In the genomic region with DNA sequence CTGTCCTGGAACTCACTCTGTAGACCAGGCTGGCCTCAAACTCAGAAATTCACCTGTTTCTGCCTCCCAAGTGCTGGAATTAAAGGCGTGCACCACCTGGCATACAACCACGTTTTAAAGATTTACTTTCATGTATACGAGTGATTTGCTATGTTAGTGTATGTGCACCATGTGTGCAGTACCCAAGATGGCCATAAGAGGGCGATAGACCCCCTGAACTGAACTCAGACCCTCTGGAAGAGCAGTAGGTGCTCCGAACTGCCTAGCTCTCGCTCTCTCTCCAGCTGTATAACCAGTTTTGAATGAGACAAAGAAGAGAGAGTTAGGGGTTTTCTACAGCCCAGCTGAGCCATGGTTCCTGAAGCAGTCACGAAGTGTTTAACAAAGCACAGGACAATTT, we compare ENCODE assay signal across 21 mouse cellular contexts.
DNase-seq lines count a peak whose midpoint lies in the region; ATAC-seq and TF ChIP-seq lines count a peak whose summit lies in the region.
"Had no signal": no experiment of that assay in that cellular context is flagged by ENCODE, and none has a peak within 500 bp of the region (broad histone marks: within the 10 kb centered on the region; RNA-seq: fewer than 3 reads in every experiment).

No protein-coding gene starts in this region.

- TF ChIP-seq EP300 in heart, adult 2 months (IDR thresholded peaks at IDR 0.05; ENCODE audit: insufficient read depth, low read depth, low read length), result no peak
- TF ChIP-seq EP300 in liver, postnatal 0 days (IDR thresholded peaks at IDR 0.05; ENCODE audit: low read depth), result no peak

- no peaks in the 10 kb centered on the region for H3K79me2 ChIP-seq in heart, adult 2 months (replicated peaks; ENCODE audit: control insufficient read depth, insufficient read depth, low read length)

- H3K27ac ChIP-seq in heart, adult 2 months, result no peak overlapping the region
- H3K27ac ChIP-seq in heart, embryonic 12.5 days (ENCODE audit: poor library complexity, severe bottlenecking), result no peak overlapping the region
- H3K27ac ChIP-seq in liver, postnatal 0 days (ENCODE audit: low read depth), result no peak overlapping the region
- H3K27ac ChIP-seq: heart, embryonic 13.5 days; liver, embryonic 15.5 days; midbrain, embryonic 10.5 days; neural tube, embryonic 13.5 days had no signal

- H3K36me3 ChIP-seq in heart, adult 2 months (ENCODE audit: control insufficient read depth, insufficient read depth, low read length), result no peaks in the 10 kb centered on the region
- no peaks in the 10 kb centered on the region for H3K36me3 ChIP-seq in heart, embryonic 12.5 days
- H3K36me3 ChIP-seq in liver, postnatal 0 days (replicated peaks; ENCODE audit: insufficient read depth, low read length), result no peaks in the 10 kb centered on the region
- H3K36me3 ChIP-seq in E14TG2a.4 (ENCODE audit: insufficient read depth, low read length), result no peaks in the 10 kb centered on the region
- H3K36me3 ChIP-seq: heart, embryonic 13.5 days; liver, embryonic 15.5 days; midbrain, embryonic 10.5 days; neural tube, embryonic 13.5 days had no signal

- peaks cover 7% of the 10 kb centered on the region; the same call in 1 of the 2 replicates for H3K9me3 ChIP-seq in heart, embryonic 12.5 days (replicated peaks)
- H3K9me3 ChIP-seq in liver, postnatal 0 days (ENCODE audit: low read length), result 0 out of 2 replicates have a peak, but pooled peaks cover 3% of the 10 kb centered on the region
- no peaks in the 10 kb centered on the region for H3K9me3 ChIP-seq in E14TG2a.4 (ENCODE audit: low read length)
- H3K9me3 ChIP-seq: liver, embryonic 15.5 days had no signal

- no peak for TF ChIP-seq POLR2A in heart, adult 2 months (IDR thresholded peaks at IDR 0.05; ENCODE audit: insufficient read depth, low read depth, low read length)

- 71% methylated on average over 7 of the region's 7 CpGs for WGBS in heart, adult 2 months
- 79% methylated on average over 7 of the region's 7 CpGs for WGBS in heart, embryonic 12.5 days
- 77% methylated on average over 7 of the region's 7 CpGs for WGBS in liver, postnatal 0 days (ENCODE audit: insufficient replicate concordance)

- intact Hi-C loops in heart, adult 2 months (cut with DNase I), result no loop called here

- no peak overlapping the region for H3K4me3 ChIP-seq in heart, adult 2 months
- no peak overlapping the region for H3K4me3 ChIP-seq in heart, embryonic 12.5 days
- H3K4me3 ChIP-seq in liver, postnatal 0 days (ENCODE audit: low read depth, low read length), result no peak overlapping the region
- no peak overlapping the region for H3K4me3 ChIP-seq in E14TG2a.4 (replicated peaks; ENCODE audit: low read length)
- H3K4me3 ChIP-seq: heart, embryonic 13.5 days; liver, embryonic 15.5 days; midbrain, embryonic 10.5 days; neural tube, embryonic 13.5 days had no signal

- H3K27me3 ChIP-seq in heart, adult 2 months (ENCODE audit: control insufficient read depth, insufficient read depth, low read length), result no peaks in the 10 kb centered on the region
- H3K27me3 ChIP-seq in heart, embryonic 12.5 days (replicated peaks), result no peaks in the 10 kb centered on the region
- no peaks in the 10 kb centered on the region for H3K27me3 ChIP-seq in liver, postnatal 0 days (ENCODE audit: insufficient read depth, low read length)
- peaks cover 4% of the 10 kb centered on the region for H3K27me3 ChIP-seq in E14TG2a.4 (ENCODE audit: insufficient read depth, low read length)
- H3K27me3 ChIP-seq: heart, embryonic 13.5 days; liver, embryonic 15.5 days; neural tube, embryonic 13.5 days had no signal

- no peaks in the 10 kb centered on the region for H3K4me1 ChIP-seq in heart, adult 2 months (ENCODE audit: control insufficient read depth, insufficient read depth, low read length)
- H3K4me1 ChIP-seq in heart, embryonic 12.5 days (replicated peaks), result no peaks in the 10 kb centered on the region
- H3K4me1 ChIP-seq in liver, postnatal 0 days (ENCODE audit: insufficient read depth), result peaks cover 9% of the 10 kb centered on the region
- H3K4me1 ChIP-seq in E14TG2a.4 (replicated peaks; ENCODE audit: low read depth, low read length), result peaks cover 25% of the 10 kb centered on the region
- H3K4me1 ChIP-seq: liver, embryonic 15.5 days; midbrain, embryonic 10.5 days; neural tube, embryonic 13.5 days had no signal

- DNase-seq in heart, adult 2 months, result no peak
- DNase-seq in liver, postnatal 0 days, result no peak
- DNase-seq in liver, result no peak
- peak; percentile 85 for DNase-seq in ZHBTc4 (ENCODE audit: low read depth, low spot score)
- DNase-seq in cerebellum, adult 9-11 months, result no peak
- no peak for DNase-seq in frontal cortex, postnatal 25 days (ENCODE audit: low spot score in 2 of 2)
- DNase-seq: adrenal gland, postnatal 36 days; heart, postnatal 36 days; kidney, adult 9 months; layer of hippocampus, postnatal 36 days; left cerebral cortex, postnatal 4 days; lung, postnatal 4 days; right cerebral cortex, postnatal 25 days; thymus, adult 18-20 months had no signal

- H3K4me2 ChIP-seq in heart, embryonic 12.5 days, result no peak overlapping the region
- H3K4me2 ChIP-seq in liver, postnatal 0 days (ENCODE audit: low read depth, low read length), result no peak overlapping the region
- H3K4me2 ChIP-seq: heart, embryonic 13.5 days; liver, embryonic 15.5 days; neural tube, embryonic 13.5 days had no signal

- no peak for ATAC-seq in heart, embryonic 12.5 days (ENCODE audit: insufficient number of reproducible peaks, low FRiP score)
- no peak for ATAC-seq in liver, postnatal 0 days
- ATAC-seq: hindbrain, embryonic 16.5 days had no signal

- peak; percentile 28 for TF ChIP-seq CTCF in heart, adult 2 months (IDR thresholded peaks at IDR 0.05)
- peak; percentile 47 for TF ChIP-seq CTCF in liver, postnatal 0 days (IDR thresholded peaks at IDR 0.05; ENCODE audit: low read depth)
- TF ChIP-seq CTCF in E14TG2a.4 (conservative IDR thresholded peaks at IDR 0.05; ENCODE audit: low read length), result peak; percentile 96

- no peak overlapping the region for H3K9ac ChIP-seq in heart, adult 2 months (ENCODE audit: low read depth, low read length)
- H3K9ac ChIP-seq in heart, embryonic 12.5 days, result no peak overlapping the region
- no peak overlapping the region for H3K9ac ChIP-seq in liver, postnatal 0 days (replicated peaks)
- H3K9ac ChIP-seq: heart, embryonic 13.5 days; liver, embryonic 15.5 days; neural tube, embryonic 13.5 days had no signal

Comparison
In these comparisons a context has a peak if more than half of its experiments do, and no peak if none do; other contexts are left out.
1. CTCF ChIP-seq: peak in every context shown above with its lines; median percentile 96 in E14TG2a.4; 47 in liver, postnatal 0 days; 28 in heart, adult 2 months.